Mouse (Mus musculus): ENCODE data around the gene Gm21958.

Gm21958 gene

GRCm38 (mm10) chr3:54714253-54714652, at the start of gene Gm21958:
TSS of gene Gm21958 (minus strand) at chr3:54714353.
- no peak for DNase-seq

- no peak for DNase-seq
Measured at GRCm38 (mm10) chr3:54761258-54761657, 47.1 kb upstream of the Gm21958 start.

GRCm38 (mm10) chr3:54760321-54761115, 46.4 kb upstream of the Gm21958 start:
- DNase-seq = no peak

GRCm38 (mm10) chr3:54759211-54759610, 45.1 kb upstream of the Gm21958 start:
- DNase-seq = no peak

- DNase-seq = no peak
Measured at GRCm38 (mm10) chr3:54757446-54757845, 43.3 kb upstream of the Gm21958 start.

- DNase-seq = peak; percentile 50 to 64
Measured at GRCm38 (mm10) chr3:54756058-54756457, 41.9 kb upstream of the Gm21958 start.

- DNase-seq = peak; percentile 75 to 84
Measured at GRCm38 (mm10) chr3:54755145-54756041, 41.2 kb upstream of the Gm21958 start, which contains the start of gene Smad9. TSS of gene Smad9 (plus strand) at chr3:54755582.

- no peak for DNase-seq
Measured at GRCm38 (mm10) chr3:54753411-54753810, 39.3 kb upstream of the Gm21958 start.

DNA sequence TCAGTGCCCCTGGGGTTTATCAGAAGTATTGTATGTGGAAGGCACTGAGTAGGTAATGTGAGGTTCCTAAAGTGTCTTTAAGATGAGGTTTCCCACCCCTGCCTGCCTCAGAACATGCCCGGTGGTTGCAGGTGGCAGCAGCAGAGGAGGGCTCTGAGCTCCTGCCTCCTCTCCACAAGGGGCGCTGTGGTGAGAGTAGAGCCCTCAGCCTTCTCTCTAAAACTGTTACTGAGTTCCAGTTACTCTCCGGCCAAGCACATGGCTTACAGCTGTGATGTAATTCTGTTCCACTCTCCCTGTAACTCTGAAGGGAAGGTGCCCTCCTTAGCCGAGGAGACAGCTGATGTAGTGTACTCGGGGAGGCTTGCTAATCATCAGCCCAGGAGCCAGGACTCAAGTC, 31.6 kb upstream of the Gm21958 start:
- DNase-seq = peak; percentile 60 to 63

GRCm38 (mm10) chr3:54741965-54742364, 27.8 kb upstream of the Gm21958 start:
- DNase-seq = no peak

DNA sequence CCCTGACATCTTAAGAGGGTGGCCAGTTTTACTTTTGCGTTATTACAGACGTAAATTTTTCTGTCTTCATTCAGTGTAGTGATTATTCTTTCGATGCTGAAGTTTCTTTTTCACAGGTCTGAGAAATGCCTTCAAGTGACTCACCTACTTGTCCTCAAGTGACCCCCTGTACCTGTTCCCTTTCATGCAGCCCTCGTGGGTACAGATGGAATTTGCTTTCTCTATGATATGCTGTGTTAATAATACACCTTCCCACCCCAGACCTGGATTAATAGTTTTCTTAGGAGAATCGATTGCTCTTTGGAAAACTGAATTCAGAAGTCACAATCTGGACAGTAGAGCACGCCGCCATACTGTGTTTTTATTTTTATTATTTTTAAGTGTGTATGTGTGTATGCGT, 23.2 kb upstream of the Gm21958 start:
- no peak for DNase-seq

GRCm38 (mm10) chr3:54736101-54736927, 22.2 kb upstream of the Gm21958 start:
- peak; percentile 24 to 47 for DNase-seq

GRCm38 (mm10) chr3:54735247-54736046, 21.3 kb upstream of the Gm21958 start, which contains the start of the genes Exosc8 and Alg5:
TSS of gene Exosc8 (minus strand) at chr3:54735393.
TSS of gene Alg5 (plus strand) at chr3:54735539.
- peak; percentile 92 to 94 for DNase-seq

DNA sequence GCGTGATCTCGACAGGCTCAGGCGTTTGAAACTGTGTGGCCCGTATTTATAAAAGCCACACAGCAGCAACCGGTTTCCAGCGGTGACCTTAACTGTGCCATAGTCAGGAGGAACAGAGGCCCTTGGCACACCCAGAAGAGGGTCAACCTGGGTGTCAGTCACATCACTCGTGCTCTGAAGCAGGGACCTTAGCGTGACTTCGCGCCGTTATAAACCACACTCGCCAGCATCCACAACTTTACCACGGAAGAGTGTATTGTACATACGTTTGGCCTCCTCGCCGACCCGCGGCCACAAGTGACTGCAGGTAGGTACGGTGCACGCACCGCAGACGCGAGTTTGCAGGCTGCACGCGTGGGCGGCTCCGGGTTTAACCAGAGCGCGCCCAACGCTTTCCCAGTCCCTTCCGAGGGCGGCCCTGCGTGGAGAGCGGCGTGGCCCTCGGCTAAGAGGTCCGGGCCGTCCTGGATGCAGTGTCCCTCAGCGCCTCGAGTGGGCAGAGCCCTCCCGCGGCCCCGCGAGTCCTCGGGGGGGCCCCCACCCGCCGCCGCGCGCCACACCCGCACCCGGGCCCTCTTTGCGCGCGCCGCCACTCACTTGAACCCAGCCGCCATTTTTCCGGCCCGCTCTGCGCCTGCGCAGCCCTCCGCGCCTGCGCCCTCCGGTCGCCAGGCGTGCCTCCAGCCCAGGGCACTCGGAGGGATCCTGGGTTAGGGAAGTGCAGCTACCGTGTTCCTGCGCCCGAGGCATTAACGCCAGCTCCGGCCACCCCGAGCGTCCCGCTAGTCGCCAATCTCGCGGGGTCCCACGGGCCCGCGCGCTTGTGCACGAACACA, 20.5 kb upstream of the Gm21958 start:
- peak; percentile 92 to 95 for DNase-seq

- no peak for DNase-seq
Measured at GRCm38 (mm10) chr3:54732371-54732770, 18.2 kb upstream of the Gm21958 start.

DNA sequence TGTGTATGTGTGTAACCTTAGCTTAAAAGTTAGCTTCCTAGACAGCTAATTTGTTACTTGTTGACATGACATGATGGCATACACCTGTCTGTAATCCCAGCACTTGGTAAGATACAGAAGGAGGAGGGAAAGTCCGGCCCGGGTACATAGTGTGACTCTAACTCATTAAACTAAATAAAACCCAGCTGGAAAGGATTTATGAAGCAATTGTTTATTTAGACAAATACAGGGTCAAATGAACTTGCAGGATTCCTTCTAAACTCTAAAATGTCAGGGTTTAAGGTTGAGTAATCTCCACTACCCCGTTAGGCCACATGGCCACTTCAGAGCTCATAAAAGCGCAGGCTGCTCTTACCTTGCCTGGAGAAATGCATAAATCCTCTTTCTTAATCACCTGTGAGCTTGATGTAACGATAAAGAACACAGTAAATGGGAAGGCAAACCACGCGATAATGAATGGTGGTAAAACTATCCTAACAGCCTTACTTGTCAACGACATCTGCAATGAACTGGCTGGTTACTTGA, 17.5 kb upstream of the Gm21958 start:
- DNase-seq = no peak

DNA sequence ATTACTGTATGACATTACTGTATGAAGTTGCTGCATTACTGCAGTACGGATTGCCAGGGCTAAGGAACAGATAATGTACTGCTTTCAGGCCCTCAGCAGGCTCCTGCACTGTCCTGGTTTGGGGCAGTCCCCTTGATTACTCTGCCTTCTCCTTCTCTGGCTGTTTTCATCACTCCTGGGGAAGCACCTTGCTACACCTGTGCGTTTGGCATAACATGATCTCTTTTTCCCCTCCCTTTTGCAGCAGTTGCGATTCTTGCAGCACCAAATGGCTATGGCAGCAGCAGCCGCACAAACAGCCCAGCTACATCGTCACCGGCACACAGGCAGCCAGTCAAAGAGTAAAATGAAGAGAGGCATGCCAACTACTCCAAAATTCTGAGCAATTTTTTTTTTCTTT, 13.9 kb upstream of the Gm21958 start:
- DNase-seq = no peak

DNA sequence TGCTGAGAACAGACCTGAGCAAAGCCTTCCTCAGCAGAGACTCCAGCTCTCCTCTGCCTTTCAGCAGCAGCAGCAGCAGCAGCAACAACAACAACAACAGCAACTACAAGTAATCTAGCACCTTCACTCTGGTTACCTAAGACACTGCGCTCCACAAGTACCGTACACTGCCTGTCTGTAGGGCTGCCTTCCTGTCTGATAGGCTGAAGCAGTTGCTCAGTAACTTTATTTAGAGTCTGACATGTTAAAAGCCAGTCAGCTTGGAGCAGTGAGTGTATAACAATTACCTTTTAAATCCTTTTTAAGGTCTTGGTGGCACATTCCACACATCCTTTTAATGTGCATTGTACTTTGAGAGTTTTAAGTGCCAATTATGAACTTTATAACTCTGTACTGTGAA, 13.4 kb upstream of the Gm21958 start:
- no peak for DNase-seq

DNA sequence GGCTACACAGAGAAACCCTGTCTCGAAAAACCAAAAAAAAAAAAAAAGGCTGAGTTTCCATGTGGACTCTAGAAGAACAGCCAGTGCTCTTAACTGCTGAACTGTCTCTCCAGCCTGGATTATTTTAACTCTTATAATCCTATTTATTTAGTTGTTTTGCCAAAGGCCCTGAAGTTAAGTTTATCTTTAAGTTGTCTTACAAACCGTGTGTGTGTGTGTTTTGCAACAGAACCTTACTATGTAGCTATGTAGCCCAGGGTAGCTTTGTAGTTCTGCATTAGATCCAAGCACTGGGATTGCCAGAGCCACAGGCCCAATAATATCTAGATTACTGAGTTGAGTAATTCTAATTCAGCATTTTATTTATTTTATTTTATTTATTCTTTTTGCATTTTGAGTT, 11.2 kb upstream of the Gm21958 start:
- DNase-seq = no peak

DNA sequence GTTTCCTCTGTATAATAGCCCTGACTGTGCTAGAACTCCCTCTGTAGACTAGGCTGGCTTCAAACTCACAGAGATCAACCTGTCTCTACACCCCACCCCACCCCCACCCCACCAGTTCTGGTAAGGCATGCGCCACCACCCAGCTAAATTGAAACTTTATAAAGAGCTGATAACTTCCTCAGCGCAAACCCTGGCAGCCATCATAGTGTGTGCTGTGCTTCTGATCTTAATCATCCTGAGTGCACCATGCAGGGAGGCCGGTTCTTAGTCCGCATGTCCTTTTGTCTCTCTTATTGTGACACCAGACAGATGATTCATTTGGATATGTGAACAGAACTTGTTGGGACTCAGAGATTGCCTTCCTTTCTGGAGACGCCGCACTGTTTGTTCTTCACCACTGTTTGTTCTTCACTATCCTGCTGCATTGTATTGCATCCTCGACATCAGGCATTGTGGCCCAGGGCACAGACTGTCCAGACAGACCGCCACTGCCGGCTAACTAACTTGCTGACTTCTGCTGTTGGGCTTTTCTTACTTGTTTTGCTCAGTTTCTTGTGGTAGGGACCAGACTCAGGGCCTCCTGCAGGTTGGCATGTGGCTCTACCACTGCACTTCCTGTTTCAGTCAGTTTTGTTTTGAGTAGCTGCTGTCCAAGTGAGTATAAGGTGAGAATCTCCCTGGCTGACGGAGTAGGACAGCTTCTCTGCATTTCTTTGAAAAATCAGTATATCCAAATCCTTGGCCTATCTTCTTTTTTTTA, 9.8 kb upstream of the Gm21958 start:
- no peak for DNase-seq
